Mouse (Mus musculus) olfactory bulb, adult 2 months (tissue): ENCODE measurements around the gene Slc7a1. TPM values are rescaled to one million over a fixed set of nuclear protein-coding genes. Genes with fewer than 3 reads are reported as not detected.

Experiments used
- H3K27ac ChIP-seq: fragments of 200-500 bp; 2 replicates; pipeline ENCODE4 v1.5.1; 2012; ENCODE audit warnings: low read depth, low read length; ENCODE audit not compliant: insufficient read depth
- H3K4me1 ChIP-seq: fragments of 200-500 bp; 2 replicates; pipeline ENCODE4 v1.6.1; 2012; ENCODE audit warnings: low read length; ENCODE audit not compliant: control insufficient read depth, insufficient read depth
- H3K4me3 ChIP-seq: fragments of 200-500 bp; 2 replicates; pipeline ENCODE4 v1.5.1; 2012; ENCODE audit warnings: mild to moderate bottlenecking, low read depth, low read length, moderate library complexity; ENCODE audit not compliant: insufficient read depth
- CTCF ChIP-seq: fragments of 200-500 bp; IDR thresholded peaks from 2 replicates; pipeline ENCODE4 v1.5.1; 2012; ENCODE audit warnings: low read depth, mild to moderate bottlenecking, low read length, moderate library complexity; ENCODE audit not compliant: insufficient read depth
- POLR2A ChIP-seq: fragments of 200-500 bp; IDR thresholded peaks from 2 replicates; pipeline ENCODE4 v1.6.1; 2012; ENCODE audit warnings: mild to moderate bottlenecking, low read depth, low read length, moderate library complexity; ENCODE audit not compliant: insufficient read depth
- WGBS: fragments of 180-500 bp; shearing (Covaris S2); methylation state at CpG from one replicate; pipeline ENCODE4 v1.1.7; 2018; 5-methylcytosine and 5-hydroxymethylcytosine counted together
- polyA plus RNA-seq: library from polyadenylated mRNA; stranded (reverse); fragments of >200 nt; gene quantifications from 2 replicates; pipeline ENCODE4 v1.2.4, GENCODE M21; 2012; ENCODE audit warnings: low replicate concordance; ENCODE audit not compliant: missing spikeins, insufficient read depth, insufficient read length

Slc7a1 gene
- polyA plus RNA-seq, 1 experiment, result not detected

DNA sequence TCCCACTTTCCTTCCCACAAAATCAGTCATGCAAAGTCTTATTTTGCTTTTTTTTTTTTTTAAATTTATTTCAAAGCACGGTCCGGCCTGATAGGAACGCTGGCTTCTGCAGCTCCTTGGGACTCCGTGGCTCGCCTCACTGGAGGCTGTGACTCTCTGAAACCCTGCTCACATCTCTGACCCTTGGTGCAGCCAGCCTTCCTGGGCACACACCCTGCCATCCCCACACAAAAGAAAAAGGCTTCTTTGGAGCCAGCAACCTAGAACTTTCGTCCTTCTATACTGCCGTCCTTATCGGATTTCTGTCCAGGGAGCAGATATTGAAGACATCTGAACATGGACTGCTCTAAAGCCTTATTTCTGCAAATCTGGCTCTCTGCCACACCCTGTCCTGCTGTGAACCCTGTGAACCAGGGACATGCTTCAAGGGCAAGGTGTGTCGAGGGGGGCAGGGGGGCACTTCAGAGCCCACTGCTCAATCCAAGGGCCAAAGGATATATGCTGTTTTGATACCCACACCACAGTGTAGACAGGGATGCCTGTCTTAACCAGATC, 15.1 kb downstream of the Slc7a1 start:
- H3K4me3 ChIP-seq, result no peak overlapping the region
- no peak overlapping the region for H3K27ac ChIP-seq
- WGBS, result 61% methylated on average over 9 of the region's 9 CpGs
- TF ChIP-seq POLR2A, result no peak
- TF ChIP-seq CTCF, result no peak
- H3K4me1 ChIP-seq, result peaks cover 13% of the 10 kb centered on the region

DNA sequence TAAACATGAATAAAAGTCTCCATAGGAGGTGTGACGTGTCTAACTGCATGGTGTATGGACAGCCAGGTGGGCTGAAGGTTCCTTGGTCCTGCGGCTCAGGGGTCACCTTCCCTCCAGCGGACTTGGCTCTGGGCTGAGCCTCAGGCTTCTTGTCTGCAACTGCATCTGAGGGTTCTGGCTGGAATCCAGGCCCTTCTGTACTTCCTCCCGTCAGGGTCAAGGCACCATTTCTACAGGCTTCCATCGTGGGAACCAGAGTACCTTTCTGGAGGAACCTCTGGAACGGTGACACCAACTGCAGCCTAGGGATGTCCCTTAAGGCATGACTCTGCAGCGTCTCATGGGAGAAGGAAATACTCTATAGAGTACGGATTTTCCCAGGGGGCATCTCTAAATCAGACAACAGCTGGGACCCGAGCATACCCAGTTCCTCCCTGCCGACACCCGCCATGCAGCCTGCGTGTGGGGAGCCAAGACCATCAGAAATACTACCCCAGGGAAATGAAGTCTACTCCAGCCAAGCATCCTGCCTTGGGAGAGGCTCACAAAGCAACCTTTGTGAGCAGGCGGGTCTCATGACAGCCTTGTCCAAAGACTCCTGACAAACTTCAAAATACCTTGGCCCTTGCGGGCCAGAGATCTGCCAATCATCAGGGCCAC, 15.7 kb downstream of the Slc7a1 start:
- peaks cover 10% of the 10 kb centered on the region for H3K4me1 ChIP-seq
- no peak overlapping the region for H3K27ac ChIP-seq
- H3K4me3 ChIP-seq, result no peak overlapping the region
- WGBS, result 61% methylated on average over 14 of the region's 14 CpGs
- no peak for TF ChIP-seq CTCF
- no peak for TF ChIP-seq POLR2A

DNA sequence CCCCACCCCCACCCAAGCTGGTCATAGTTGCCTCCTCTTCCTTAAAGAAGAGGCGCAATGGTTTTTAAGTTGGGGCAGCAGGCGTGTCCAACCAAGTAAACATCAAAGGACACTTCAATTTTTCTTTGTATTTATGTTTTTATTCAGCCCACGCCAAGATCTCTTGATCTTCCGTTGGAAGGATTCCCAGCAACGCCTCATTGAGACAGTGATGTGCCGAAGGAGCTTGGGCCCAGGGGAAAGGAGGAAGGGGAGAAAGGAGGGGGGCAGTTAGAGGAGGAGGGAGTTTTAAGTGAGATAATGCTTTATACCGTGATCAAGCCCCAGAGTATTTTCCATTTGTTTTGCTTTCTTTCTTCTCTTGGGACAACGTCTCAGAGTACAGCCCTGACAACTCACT, 18.6 kb downstream of the Slc7a1 start:
- TF ChIP-seq CTCF (no peak), POLR2A (no peak)
- H3K27ac ChIP-seq, result no peak overlapping the region
- WGBS, result 49% methylated on average over 8 of the region's 8 CpGs
- peaks cover 3% of the 10 kb centered on the region for H3K4me1 ChIP-seq
- H3K4me3 ChIP-seq, result no peak overlapping the region

DNA sequence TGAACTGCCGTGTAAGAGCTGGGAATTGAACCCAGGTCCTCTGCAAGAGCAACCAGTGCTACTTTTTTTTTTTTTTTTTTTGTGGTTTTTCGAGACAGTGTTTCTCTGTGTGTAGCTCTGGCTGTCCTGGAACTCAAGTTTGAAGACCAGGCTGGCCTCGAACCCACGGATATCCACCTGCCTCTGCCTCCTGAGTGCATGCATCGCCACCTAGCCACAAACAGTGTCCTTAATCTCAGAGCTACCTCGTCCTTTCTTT, 19.5 kb downstream of the Slc7a1 start:
- TF ChIP-seq POLR2A, result no peak
- no peak for TF ChIP-seq CTCF
- no peak overlapping the region for H3K4me3 ChIP-seq
- WGBS, result 98% methylated on average over 6 of the region's 6 CpGs
- peaks cover 3% of the 10 kb centered on the region for H3K4me1 ChIP-seq
- H3K27ac ChIP-seq, result no peak overlapping the region

DNA sequence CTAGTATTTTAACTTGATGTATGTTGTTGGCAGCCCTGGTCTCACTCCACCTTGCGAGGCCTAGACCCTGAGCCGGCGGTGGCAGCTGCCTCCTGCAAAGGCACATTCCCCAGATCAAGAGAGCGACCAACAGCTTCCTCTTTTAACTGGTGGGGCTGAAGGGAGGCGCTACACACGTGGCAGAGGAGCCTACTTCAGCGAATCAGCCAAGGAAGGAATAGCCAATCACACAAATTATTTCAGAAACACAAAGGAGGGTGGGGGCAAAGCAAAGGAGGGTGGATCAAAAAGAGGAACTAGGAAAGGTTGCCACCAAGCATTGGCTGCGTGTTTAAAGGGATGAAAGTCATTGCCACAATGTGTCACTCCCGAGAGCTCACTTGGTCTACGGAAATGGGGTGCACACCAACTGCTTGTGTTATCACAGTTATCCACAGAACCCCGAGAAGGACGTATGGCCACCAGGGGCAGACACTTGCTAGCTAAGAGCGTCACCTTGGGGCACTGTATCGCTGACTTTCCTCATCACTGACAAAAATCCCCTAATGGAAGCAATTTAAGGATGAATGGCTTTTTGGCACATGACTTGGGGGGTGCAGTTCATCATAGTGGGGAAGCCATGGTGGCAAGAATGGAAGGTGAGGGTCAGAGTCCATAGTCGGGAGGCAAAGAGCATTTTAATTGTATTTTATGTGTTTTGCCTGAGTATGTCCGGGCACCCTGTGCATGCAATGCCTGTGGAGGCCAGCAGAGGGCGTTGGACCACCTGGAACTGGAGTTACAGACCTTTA, 20.1 kb downstream of the Slc7a1 start:
- Histone ChIP-seq H3K27ac (no peak overlapping the region), H3K4me3 (no peak overlapping the region), H3K4me1 (peaks cover 3% of the 10 kb centered on the region)
- TF ChIP-seq CTCF (no peak), POLR2A (no peak)
- 90% methylated on average over 17 of the region's 17 CpGs for WGBS

DNA sequence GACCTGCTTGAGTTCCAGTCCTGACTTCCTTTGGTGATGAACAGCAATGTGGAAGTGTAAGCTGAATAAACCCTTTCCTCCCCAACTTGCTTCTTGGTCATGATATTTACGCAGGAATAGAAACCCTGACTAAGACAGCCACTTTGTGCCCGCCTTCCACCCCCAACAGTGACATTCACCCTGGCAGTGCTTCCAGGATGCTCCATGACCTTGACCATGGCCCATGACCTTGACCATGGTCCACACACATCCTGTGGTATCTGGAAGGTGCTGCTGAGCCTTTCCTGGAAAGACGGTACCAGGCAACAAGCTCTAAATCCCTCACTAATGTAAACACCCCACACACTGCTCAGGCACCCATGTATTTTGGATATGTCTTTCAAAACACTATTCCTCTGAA, 21.0 kb downstream of the Slc7a1 start:
- no peak overlapping the region for H3K27ac ChIP-seq
- 94% methylated on average over 3 of the region's 3 CpGs for WGBS
- no peak for TF ChIP-seq POLR2A
- TF ChIP-seq CTCF, result no peak
- peaks cover 7% of the 10 kb centered on the region for H3K4me1 ChIP-seq
- H3K4me3 ChIP-seq, result no peak overlapping the region

DNA sequence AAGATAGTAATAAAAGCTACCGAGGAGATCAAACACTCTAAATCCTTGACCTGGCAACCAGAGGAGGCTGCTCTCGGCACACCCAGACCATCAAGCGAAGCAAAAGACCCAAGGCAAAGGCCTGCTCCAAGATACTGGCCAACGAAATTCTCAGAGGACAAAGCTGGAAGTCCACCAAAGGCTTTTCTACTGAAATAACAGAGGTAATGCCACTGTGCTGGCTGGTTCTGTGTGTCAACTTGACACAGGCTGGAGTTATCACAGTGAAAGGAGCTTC, 21.5 kb downstream of the Slc7a1 start:
- WGBS, result 85% methylated on average over 4 of the region's 4 CpGs
- H3K27ac ChIP-seq, result no peak overlapping the region
- peaks cover 7% of the 10 kb centered on the region for H3K4me1 ChIP-seq
- H3K4me3 ChIP-seq, result no peak overlapping the region
- no peak for TF ChIP-seq POLR2A
- TF ChIP-seq CTCF, result no peak

DNA sequence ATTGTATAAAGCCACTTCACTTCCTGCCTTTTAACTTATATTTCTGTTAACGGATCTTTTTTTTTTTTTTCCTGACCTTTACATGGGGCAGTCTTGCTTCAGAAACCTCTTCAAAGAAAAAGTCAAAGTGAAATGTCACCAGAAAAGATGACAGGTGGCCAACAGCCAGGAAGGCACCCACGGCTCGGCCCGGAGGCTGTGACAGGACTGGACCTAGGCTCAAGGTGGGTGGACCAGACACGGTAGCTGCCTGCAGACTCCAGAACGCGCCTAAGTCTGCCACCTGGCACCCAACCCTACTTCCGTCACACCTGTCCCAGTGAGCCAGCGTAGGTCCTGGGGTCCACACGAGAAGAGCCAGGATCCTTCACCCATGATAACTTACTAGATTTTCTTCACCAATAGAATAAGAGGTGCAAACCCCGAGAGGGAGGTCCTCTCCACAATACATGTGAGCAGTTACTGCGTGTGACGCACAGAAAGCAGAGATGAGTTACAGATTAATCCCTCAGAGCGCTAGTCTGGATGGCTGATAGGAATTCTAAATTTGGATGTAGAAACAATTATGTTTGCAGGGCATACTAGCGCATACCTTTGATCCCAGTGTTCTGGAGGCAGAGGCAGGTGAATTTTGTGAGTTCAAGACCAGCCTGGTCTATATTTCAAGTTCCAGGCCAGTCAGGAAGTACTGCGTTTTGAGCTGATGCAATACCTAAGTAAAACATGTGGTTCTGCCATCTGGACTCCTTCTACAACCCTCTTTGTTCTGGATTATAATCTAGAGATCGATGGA, 22.1 kb downstream of the Slc7a1 start:
- Histone ChIP-seq H3K4me3 (no peak overlapping the region), H3K4me1 (peaks cover 7% of the 10 kb centered on the region), H3K27ac (no peak overlapping the region)
- 93% methylated on average over 17 of the region's 17 CpGs for WGBS
- TF ChIP-seq CTCF (no peak), POLR2A (no peak)

DNA sequence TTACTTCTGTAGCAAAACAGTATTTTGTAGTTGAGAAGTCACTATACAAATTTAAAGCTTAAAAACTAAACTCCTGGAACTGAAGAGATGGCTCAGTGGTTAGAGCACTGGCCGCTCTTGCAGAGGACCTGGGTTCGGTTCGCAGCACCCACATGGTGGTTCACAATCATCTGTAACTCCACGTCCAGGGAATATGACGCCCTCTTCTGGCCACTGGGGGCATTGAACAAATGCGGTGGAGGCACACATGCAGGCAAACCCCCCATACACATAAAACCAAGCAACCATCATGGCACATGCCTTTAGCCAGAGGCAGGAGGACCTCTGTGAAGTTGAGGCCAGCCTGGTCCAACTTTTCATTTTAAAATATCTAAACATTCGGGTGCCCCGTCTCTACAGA, 23.3 kb downstream of the Slc7a1 start:
- TF ChIP-seq CTCF (no peak; the same call in 1 of the 2 replicates), POLR2A (no peak)
- H3K27ac ChIP-seq, result no peak overlapping the region
- H3K4me1 ChIP-seq, result peaks cover 7% of the 10 kb centered on the region
- 94% methylated on average over 8 of the region's 8 CpGs for WGBS
- H3K4me3 ChIP-seq, result no peak overlapping the region
